Mouse (Mus musculus) gastrocnemius, adult 2 months (tissue): ENCODE measurements around the gene Arnt2. TPM values are rescaled to one million over a fixed set of nuclear protein-coding genes. Genes with fewer than 3 reads are reported as not detected.

Experiments
- DNase-seq: peaks from one replicate; pipeline ENCODE4 v3.0.0; 2022
- H3K27ac ChIP-seq: fragments of 200-600 bp; 2 replicates; pipeline ENCODE4 v1.8.1; 2022; ENCODE audit warnings: mild to moderate bottlenecking
- H3K4me3 ChIP-seq: fragments of 200-600 bp; 2 replicates; pipeline ENCODE4 v1.8.1; 2022; ENCODE audit warnings: mild to moderate bottlenecking, moderate library complexity
- CTCF ChIP-seq: fragments of 200-600 bp; IDR thresholded peaks from 2 replicates; pipeline ENCODE4 v1.8.1; 2022; ENCODE audit warnings: antibody characterized with exemption, mild to moderate bottlenecking, moderate library complexity
- intact Hi-C: fragments of 180-260 bp; cut with DNase I; formaldehyde crosslinking; loops from one replicate; pipeline ENCODE4 v1.15.1; 2025
- total RNA-seq, 2 experiments: library from RNA; stranded (reverse); gene quantifications; 2 replicates each; pipeline ENCODE4 v1.2.3; 2021

Gene Arnt2
- total RNA-seq, 2 experiments from 2014 or later, result 0.46 to 0.86 TPM

DNA sequence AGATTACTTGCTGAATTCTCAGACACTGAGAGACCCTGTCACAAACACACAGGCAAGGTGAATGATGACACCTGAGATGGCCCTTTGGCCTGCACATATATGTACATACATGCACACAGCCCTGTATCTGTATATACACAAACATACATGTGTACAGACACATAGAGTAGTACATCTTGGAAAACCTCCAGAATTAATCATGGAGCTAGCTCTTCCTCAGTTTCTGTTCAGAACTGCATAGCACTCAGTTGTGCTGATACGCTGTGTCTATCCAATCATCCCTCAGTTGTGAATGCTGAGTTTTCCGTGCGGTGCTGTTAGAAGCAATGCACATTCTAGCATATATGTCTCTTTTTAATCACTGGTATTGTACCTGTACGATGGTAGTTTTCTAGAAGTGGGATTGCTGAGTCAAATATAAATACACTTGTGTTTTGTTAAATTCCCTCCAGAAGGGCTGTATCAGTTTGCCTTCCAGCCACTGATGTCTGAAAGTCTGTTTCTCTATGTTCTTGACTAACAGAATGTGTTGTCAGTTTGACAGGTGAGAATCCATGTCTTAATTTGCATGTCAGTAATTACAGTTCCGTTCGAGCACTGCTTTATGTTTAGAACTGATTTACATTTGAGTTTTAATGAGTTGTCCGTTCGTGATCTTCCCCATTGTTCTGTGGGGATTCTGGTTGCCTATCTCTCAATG, 123.3 kb downstream of the Arnt2 start:
- DNase-seq, result no peak
- TF ChIP-seq CTCF, result no peak
- Histone ChIP-seq H3K4me3 (no peak overlapping the region), H3K27ac (no peak overlapping the region)
- intact Hi-C loops, result no loop called here

DNA sequence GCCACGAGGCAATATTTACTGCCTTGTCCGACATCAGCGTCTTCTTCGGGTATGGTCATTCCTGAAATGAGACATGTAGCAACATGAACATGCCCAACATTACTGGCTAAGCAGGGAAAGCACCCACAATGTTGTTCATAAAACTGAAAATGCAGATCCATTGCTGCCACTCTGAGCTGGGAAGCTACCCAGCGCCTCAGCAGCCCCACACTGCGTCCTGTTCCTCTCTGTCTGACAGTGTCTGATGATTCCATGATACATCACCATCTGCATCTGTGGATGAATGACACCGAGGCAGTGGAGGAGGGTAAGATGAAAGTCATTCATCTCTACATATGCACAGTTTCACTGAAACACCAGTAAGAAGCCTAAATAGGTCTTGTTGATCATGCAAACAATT, 124.2 kb downstream of the Arnt2 start:
- Histone ChIP-seq H3K4me3 (no peak overlapping the region), H3K27ac (no peak overlapping the region)
- no peak for DNase-seq
- TF ChIP-seq CTCF, result no peak
- intact Hi-C loops, result no loop called here

DNA sequence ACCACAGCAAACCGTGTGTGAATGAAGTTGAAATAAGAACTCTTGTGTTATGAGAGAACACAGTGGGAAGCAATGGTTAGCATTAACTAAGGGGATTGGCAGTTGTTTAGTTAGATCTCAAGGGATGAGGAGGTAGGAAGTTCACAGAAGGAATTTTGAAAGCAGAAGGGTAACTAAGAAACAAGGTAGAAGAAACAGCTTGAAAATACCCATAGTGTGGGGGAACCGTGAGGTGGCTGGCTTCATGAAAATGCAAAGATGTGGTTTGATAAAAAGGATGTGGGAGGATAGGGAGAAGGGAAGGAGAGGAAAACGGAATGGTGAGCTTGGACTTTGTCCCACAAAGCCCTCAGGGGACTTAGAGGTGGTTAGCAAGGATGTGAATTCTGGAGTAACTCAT, 125.0 kb downstream of the Arnt2 start:
- DNase-seq, result no peak
- no peak for TF ChIP-seq CTCF

DNA sequence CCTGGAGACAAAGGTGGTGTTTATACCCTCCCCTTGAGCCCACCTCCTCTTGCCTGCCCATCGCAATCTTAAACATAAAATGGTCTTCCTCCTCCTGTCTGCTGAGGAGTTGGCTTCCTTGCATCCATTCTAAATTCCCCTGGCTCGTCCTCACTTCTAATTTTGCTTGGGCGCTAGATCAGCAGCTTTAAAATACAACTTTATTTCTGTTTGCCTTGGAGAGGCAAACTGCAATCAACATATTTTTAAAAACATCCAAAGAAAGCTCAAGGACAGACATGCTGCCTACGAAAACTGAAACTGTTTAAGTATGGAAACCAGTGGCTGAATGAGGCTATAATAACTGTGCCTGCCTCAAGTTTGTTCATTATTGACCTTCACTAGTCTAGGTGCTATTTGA, 127.7 kb downstream of the Arnt2 start:
- Histone ChIP-seq H3K4me3 (no peak overlapping the region), H3K27ac (no peak overlapping the region)
- no peak for DNase-seq
- TF ChIP-seq CTCF, result no peak
- intact Hi-C loops, result no loop called here

More for the DNA sequence above, 125.0 kb downstream of the Arnt2 start:
- Histone ChIP-seq H3K4me3 (no peak overlapping the region), H3K27ac (no peak overlapping the region)
- intact Hi-C loops, result no loop called here

DNA sequence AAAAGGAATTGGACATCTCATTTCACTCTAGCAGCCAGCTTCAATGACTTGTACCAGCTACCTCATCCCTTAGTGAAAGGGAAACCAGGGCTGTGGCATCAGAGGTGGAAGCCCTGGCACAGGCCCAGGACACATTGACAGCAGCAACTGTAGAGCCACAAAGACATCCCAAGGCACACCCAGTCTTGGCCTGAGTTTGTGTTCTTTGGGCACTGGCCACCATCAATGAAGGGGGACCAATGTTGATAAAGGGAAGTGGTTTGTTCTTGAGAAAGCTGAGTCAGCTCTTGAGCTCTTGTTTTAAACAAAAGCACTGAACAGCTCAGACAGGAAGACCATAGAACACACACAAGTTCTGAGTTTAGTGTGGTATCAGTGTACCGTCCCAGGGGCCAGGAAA, 130.7 kb downstream of the Arnt2 start:
- Histone ChIP-seq H3K27ac (no peak overlapping the region), H3K4me3 (no peak overlapping the region)
- intact Hi-C loops, result no loop called here
- TF ChIP-seq CTCF, result no peak
- no peak for DNase-seq

DNA sequence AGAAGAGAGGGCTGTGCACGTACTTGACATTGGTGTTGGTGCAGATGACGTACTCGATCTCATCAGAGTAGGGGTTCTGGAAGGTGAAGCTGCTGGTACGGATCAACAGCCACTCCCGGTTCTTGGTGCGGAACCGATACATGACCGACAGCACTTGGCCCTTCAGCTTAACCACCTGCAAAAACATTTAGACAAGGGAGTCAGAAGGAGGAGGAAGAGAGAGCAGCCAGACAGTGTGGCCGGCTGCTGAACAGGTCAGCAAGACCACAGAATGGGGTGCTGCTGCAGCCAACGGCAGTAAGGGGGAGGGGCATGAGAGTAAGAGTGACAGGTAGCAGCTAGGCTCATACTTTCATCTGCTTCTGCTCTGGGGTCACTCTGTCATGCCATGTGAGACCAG, 134.7 kb downstream of the Arnt2 start:
- DNase-seq, result no peak
- no peak overlapping the region for H3K27ac ChIP-seq
- H3K4me3 ChIP-seq, result no peak overlapping the region
- no peak for TF ChIP-seq CTCF
- intact Hi-C loops, result no loop called here

DNA sequence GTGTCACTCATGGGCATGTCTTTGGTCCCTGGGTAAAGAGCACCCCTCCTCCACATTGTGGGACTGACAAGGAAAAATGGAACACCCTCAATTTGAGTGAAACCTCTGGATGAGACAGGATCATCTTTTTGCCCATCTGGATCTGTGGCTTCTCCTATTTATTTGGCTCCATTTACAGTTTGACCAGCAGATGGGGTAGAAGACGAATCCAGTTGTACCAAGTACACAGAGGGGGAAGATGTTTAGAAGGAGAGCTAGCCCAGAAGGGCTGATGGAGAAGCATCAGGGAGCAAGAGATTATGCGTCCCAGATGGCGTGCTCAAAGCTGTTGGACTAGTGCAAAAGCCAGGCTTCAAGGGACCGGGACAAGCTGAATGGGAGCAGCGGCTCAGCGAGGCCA, 136.0 kb downstream of the Arnt2 start:
- Histone ChIP-seq H3K27ac (no peak overlapping the region), H3K4me3 (no peak overlapping the region)
- intact Hi-C loops, result loop anchor here (2.0 kb wide), 1 partner anchor 83 kb away; no protein-coding TSS in a partner anchor
- no peak for DNase-seq
- TF ChIP-seq CTCF, result peak; percentile 9; the same call in 1 of the 2 replicates

DNA sequence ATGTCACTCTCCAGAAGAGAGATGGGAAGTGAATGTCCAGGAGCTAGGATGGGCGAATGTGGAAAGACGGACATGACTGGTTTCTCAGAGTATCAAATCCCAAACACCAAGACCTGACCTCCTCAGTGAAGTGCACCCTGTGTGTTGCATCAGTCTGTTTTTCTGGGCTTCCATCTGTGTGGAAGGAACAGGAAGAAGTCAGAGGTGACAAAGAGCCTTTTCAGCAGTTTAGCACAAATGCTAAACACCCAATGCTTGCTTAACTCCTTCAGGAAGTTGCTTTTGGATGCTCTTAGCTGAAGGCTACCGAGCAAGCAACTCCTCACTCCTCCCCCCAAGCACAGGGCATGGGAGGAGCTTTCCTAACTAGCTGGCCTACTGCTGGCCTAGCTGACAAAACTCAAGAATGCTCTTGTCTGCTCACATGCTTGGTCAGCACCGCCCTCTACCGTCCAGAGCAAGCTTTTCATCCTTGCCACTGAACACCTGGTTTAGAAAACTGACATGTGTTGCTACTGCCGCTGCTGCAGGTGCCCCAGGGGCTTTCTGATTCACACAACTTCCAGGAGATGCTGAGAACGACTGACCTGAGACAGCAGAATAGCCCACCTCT, 137.7 kb downstream of the Arnt2 start:
- Histone ChIP-seq H3K27ac (no peak overlapping the region), H3K4me3 (no peak overlapping the region)
- intact Hi-C loops, result loop anchor here (1.0 to 2.0 kb wide), 3 partner anchors 84 to 358 kb away; no protein-coding TSS in a partner anchor
- DNase-seq, result peak; percentile 81
- TF ChIP-seq CTCF, result peak; percentile 96; the same call in 1 of the 2 replicates

DNA sequence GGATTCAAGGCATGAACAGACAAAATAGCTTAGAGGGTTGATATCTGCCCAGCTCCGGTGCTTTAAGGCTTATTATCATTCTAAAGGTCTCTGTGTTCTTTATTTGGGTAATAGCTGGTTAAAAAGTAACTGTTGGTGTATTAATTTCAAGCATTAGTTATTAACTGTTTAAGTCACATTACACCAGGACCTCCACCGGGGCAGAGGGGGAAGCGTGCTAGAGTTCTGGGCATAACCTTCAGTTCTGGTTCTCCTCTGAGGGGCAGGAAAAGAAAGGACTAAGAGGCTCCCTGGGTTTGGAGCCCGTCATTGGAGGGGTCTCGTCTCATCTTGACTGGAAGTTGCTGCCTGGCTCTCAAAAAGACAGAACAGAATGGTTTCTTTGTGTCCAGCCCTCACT, 138.5 kb downstream of the Arnt2 start:
- H3K27ac ChIP-seq, result no peak overlapping the region
- TF ChIP-seq CTCF, result no peak
- intact Hi-C loops, result no loop called here
- H3K4me3 ChIP-seq, result no peak overlapping the region
- DNase-seq, result no peak

DNA sequence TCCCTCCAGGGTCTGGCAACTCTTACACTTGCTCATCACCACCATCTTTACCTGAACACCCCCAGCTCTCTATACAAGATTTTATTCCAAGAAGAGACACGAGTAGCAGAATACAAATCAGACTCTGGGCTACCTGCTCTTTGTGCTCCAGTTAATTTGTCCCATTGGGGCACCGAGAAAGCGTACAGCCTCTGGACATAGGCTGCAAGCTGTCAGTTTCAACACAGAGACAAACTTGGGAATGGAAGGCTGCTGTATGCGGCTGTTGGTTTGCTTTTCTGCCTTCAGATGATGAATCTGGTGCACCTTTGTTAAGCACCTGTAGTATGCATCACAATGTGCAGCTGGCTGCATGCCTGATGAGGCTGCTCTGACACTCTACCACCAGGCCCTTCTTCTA, 146.5 kb downstream of the Arnt2 start:
- intact Hi-C loops, result no loop called here
- Histone ChIP-seq H3K4me3 (no peak overlapping the region), H3K27ac (no peak overlapping the region)
- no peak for TF ChIP-seq CTCF
- no peak for DNase-seq

DNA sequence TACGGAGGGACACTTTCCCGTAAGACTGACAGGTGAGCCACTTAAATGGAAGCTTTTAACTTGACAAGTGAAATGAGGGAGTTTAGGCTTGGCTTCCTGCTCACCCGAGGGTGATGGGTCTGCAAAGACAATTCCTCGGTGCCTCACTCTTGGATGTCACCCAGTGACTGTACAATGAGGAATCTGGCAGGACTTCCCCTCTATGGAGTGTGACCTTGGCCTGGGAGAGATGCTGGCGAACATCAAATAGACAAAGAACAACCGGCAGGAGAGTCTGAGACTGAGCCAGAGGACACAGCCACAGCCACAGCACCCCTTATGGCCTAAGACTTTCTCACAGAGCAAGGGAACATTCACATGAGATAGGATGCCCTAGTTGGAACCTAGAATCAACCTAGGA, 148.6 kb downstream of the Arnt2 start:
- no peak for TF ChIP-seq CTCF
- Histone ChIP-seq H3K4me3 (no peak overlapping the region), H3K27ac (no peak overlapping the region)
- DNase-seq, result no peak
- intact Hi-C loops, result no loop called here

DNA sequence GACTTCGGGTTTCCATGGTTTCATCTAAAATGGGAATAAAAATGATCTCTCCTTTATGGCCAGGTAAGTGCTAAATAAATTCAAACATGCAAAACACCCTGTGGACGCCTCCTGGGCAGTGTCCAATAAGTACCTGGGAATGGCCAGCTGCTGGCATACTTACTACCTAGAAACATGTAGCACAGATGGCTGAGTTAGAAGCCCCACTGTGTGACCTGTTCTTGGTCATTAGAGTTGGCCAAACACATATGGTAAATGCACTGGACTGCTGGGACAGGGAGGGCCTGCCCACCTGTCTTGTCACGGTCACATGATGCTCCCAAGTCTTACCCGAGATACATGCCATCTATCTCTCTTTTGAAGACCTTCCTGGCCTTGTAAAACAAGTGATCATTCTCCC, 149.6 kb downstream of the Arnt2 start:
- H3K4me3 ChIP-seq, result no peak overlapping the region
- no peak overlapping the region for H3K27ac ChIP-seq
- DNase-seq, result no peak
- intact Hi-C loops, result no loop called here
- TF ChIP-seq CTCF, result no peak

DNA sequence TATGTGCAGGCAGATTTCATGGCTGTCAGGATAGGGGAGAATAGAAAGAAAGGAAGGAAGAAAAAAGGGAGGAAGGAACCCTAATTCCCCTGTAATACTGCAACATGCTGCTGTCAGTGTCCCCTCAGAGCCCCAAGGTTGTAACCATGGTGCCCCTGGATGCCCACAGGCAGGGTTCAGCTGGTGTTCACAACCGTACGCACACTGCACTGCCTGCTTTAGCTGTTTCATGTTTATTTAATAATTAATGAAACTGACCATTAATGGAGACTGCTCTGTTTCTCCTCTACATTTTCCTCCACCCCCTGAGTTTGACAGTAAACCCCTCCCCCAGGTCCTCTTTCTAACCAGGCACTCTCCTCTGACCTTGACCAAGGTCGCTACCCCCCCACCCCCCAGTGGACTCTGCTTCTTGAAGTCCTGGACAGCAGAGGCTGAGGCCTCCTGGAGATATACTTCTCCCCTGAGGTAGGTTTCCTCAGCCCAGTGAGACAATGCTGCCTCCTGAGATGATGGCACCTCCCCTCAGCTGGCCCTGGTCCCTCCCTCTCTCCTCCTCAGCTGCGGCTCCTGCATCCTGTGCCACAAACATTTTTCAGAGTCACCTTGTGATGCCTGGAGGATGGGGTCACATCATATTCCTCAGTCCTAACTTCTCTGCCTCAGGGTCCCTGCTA, 150.5 kb downstream of the Arnt2 start:
- Histone ChIP-seq H3K27ac (no peak overlapping the region), H3K4me3 (no peak overlapping the region)
- TF ChIP-seq CTCF, result no peak
- DNase-seq, result no peak
- intact Hi-C loops, result no loop called here

DNA sequence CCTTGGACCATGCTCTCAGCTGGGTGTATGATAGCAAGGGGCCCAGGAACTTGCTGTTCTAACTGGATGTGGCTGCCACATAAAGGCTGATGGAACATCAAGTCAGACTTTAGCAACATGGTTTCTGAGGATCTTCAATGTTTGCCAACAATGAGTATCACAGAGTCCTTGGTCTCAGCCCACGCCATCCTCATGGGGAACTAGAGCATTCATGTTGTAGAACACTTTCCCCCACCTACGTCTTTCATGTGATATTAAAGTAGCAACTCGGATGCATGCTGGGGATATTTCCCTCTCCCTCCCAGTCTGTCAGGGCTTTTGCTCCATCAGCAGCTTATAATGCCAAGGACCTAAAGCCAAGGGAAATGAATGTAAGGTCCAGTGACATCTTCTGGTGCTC, 153.3 kb downstream of the Arnt2 start:
- DNase-seq, result no peak
- no peak for TF ChIP-seq CTCF
- Histone ChIP-seq H3K27ac (no peak overlapping the region), H3K4me3 (no peak overlapping the region)
- intact Hi-C loops, result no loop called here
